Mouse (Mus musculus): Measurements from ENCODE around the gene Mepe. TPM values are rescaled to one million over a fixed set of nuclear protein-coding genes. Genes with fewer than 3 reads are reported as not detected.

The Mepe gene
- polyA plus RNA-seq (2012; rRNA removed), result 0.06 TPM in 1 of 2 replicates, not detected in the other

DNA sequence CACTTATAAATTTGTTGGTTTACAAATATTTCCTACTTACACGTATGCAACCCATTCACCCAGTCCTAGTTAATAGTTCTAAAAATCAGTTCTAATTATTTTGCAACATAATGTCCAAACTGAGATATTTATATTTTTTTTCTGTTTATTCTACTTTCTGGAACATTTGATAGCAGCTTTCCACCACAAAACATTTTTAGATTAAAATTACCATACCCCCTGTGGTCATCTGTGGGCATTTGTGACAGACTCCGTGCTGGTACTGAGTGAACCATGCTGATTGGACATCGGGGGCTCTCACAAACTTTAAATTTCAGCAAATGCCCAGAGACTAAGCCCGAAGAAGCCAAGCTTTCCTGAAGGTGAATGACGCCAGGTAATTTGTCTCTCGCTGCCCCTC is at the start of gene Mepe:
TSS of gene Mepe (plus strand) at position 301 of the 400 bp plus-strand sequence.
- Histone ChIP-seq H3K36me3 (ENCODE audit: control insufficient read depth, insufficient read depth, low read length) (no peaks in the 10 kb centered on the region), H3K4me1 (ENCODE audit: control insufficient read depth, insufficient read depth, low read length) (no peaks in the 10 kb centered on the region), H3K27ac (ENCODE audit: control insufficient read depth, insufficient read depth, low read depth, low read length) (no peak within 1 kb of the TSS), H3K27me3 (ENCODE audit: control insufficient read depth, insufficient read depth, low read length) (no peaks in the 10 kb centered on the region), H3K4me3 (ENCODE audit: control insufficient read depth, low read depth, low read length) (no peak within 1 kb of the TSS)
- TF ChIP-seq CTCF (IDR thresholded peaks at IDR 0.05; ENCODE audit: control insufficient read depth, insufficient read depth, insufficient replicate concordance, low read depth, low read length) (no peak), POLR2A (IDR thresholded peaks at IDR 0.05; ENCODE audit: control insufficient read depth, low read depth, low read length) (no peak)

DNA sequence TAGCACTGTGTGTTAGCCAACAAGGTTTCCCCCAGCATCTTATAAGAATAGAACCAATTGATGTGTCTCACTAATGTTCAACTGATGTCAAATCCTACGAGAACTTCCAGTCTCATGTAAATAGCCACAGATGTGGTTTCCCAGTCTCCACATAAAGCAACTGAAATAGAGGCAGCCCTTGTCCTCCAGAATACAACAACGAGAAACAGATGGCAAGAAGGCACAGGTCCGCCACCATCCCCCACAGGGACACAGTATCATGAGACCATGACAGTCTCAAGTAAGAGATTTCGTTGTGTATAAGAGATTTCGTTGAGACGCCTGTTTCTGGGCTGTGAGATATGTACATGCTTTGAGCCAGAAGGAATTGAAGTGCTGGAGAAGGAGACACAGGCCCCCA is 30.9 kb upstream of the Mepe start:
- Histone ChIP-seq H3K36me3 (ENCODE audit: control insufficient read depth, insufficient read depth, low read length) (no peaks in the 10 kb centered on the region), H3K27me3 (ENCODE audit: control insufficient read depth, insufficient read depth, low read length) (no peaks in the 10 kb centered on the region), H3K27ac (ENCODE audit: control insufficient read depth, insufficient read depth, low read depth, low read length) (no peak overlapping the region), H3K4me1 (ENCODE audit: control insufficient read depth, insufficient read depth, low read length) (peaks cover 6% of the 10 kb centered on the region), H3K4me3 (ENCODE audit: control insufficient read depth, low read depth, low read length) (no peak overlapping the region)
- TF ChIP-seq POLR2A (IDR thresholded peaks at IDR 0.05; ENCODE audit: control insufficient read depth, low read depth, low read length) (no peak), CTCF (IDR thresholded peaks at IDR 0.05; ENCODE audit: control insufficient read depth, insufficient read depth, insufficient replicate concordance, low read depth, low read length) (no peak)

DNA sequence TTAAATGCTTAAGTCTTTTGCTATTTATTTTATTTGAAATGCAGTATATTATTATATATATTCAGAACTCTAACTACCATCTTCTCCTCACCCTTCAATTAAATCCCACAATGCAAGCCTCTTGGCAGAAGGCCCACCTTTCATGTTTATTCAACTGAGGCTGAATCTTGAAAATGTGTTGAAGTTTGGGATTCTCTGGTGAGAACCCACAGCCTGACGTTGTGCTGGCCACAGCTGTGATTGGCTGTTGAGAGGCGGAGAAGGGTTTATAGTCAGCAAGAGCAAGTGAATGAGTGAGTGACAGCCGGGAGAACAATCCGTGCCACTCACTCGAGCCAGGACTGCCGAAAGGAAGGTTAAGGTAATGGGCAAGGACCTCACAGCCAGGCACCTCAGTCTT is 26.1 kb upstream of the Mepe start, which contains the start of gene Ibsp:
TSS of gene Ibsp (plus strand) at position 178 of the 400 bp plus-strand sequence.
- no peaks in the 10 kb centered on the region for H3K27me3 ChIP-seq (ENCODE audit: control insufficient read depth, insufficient read depth, low read length)
- no peak within 1 kb of the TSS for H3K4me3 ChIP-seq (ENCODE audit: control insufficient read depth, low read depth, low read length)
- no peak within 1 kb of the TSS for H3K27ac ChIP-seq (ENCODE audit: control insufficient read depth, insufficient read depth, low read depth, low read length)
- TF ChIP-seq POLR2A (IDR thresholded peaks at IDR 0.05; ENCODE audit: control insufficient read depth, low read depth, low read length) (no peak), CTCF (IDR thresholded peaks at IDR 0.05; ENCODE audit: control insufficient read depth, insufficient read depth, insufficient replicate concordance, low read depth, low read length) (no peak)
- H3K36me3 ChIP-seq (ENCODE audit: control insufficient read depth, insufficient read depth, low read length), result no peaks in the 10 kb centered on the region
- H3K4me1 ChIP-seq (ENCODE audit: control insufficient read depth, insufficient read depth, low read length), result no peaks in the 10 kb centered on the region

DNA sequence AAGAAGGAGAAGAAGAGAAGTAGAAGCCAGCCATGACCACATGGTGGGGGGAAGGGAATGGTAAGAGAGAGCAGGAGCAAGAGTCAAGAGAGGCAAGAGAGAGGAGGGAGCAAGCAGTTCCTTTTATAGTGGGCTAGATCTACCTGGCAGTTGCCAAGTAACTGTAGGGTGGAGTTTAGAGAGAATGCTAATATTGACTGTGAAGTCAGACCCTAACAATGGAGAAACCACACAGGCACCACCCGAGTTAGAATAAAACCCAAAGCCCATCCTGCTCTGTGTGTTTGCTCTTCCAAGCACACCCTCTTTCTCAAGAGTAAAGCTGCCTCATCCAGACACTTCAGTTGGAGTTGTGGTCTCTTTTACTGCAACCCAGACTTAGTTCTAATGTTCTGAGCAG is 11.1 kb upstream of the Mepe start:
- peaks cover 4% of the 10 kb centered on the region for H3K4me1 ChIP-seq (ENCODE audit: control insufficient read depth, insufficient read depth, low read length)
- H3K27ac ChIP-seq (ENCODE audit: control insufficient read depth, insufficient read depth, low read depth, low read length), result no peak overlapping the region
- no peak overlapping the region for H3K4me3 ChIP-seq (ENCODE audit: control insufficient read depth, low read depth, low read length)
- TF ChIP-seq POLR2A (IDR thresholded peaks at IDR 0.05; ENCODE audit: control insufficient read depth, low read depth, low read length) (no peak), CTCF (IDR thresholded peaks at IDR 0.05; ENCODE audit: control insufficient read depth, insufficient read depth, insufficient replicate concordance, low read depth, low read length) (no peak)
- H3K36me3 ChIP-seq (ENCODE audit: control insufficient read depth, insufficient read depth, low read length), result no peaks in the 10 kb centered on the region
- no peaks in the 10 kb centered on the region for H3K27me3 ChIP-seq (ENCODE audit: control insufficient read depth, insufficient read depth, low read length)

- H3K27ac ChIP-seq (ENCODE audit: control insufficient read depth, insufficient read depth, low read depth, low read length), result no peak overlapping the region
- no peak overlapping the region for H3K4me3 ChIP-seq (ENCODE audit: control insufficient read depth, low read depth, low read length)
- no peak for TF ChIP-seq CTCF (IDR thresholded peaks at IDR 0.05; ENCODE audit: control insufficient read depth, insufficient read depth, insufficient replicate concordance, low read depth, low read length)
- TF ChIP-seq POLR2A (IDR thresholded peaks at IDR 0.05; ENCODE audit: control insufficient read depth, low read depth, low read length), result no peak
- H3K27me3 ChIP-seq (ENCODE audit: control insufficient read depth, insufficient read depth, low read length), result no peaks in the 10 kb centered on the region
- H3K36me3 ChIP-seq (ENCODE audit: control insufficient read depth, insufficient read depth, low read length), result no peaks in the 10 kb centered on the region
- H3K4me1 ChIP-seq (ENCODE audit: control insufficient read depth, insufficient read depth, low read length), result no peaks in the 10 kb centered on the region
These were observed 1.8 kb downstream of the Mepe start for GRCm38 (mm10) chr5:104326884-104327283.

GRCm38 (mm10) chr5:104327389-104327788 is 2.3 kb downstream of the Mepe start:
- no peak for TF ChIP-seq POLR2A (IDR thresholded peaks at IDR 0.05; ENCODE audit: control insufficient read depth, low read depth, low read length)
- no peak for TF ChIP-seq CTCF (IDR thresholded peaks at IDR 0.05; ENCODE audit: control insufficient read depth, insufficient read depth, insufficient replicate concordance, low read depth, low read length)
- no peak overlapping the region for H3K27ac ChIP-seq (ENCODE audit: control insufficient read depth, insufficient read depth, low read depth, low read length)
- H3K36me3 ChIP-seq (ENCODE audit: control insufficient read depth, insufficient read depth, low read length), result no peaks in the 10 kb centered on the region
- no peaks in the 10 kb centered on the region for H3K27me3 ChIP-seq (ENCODE audit: control insufficient read depth, insufficient read depth, low read length)
- no peak overlapping the region for H3K4me3 ChIP-seq (ENCODE audit: control insufficient read depth, low read depth, low read length)
- no peaks in the 10 kb centered on the region for H3K4me1 ChIP-seq (ENCODE audit: control insufficient read depth, insufficient read depth, low read length)

DNA sequence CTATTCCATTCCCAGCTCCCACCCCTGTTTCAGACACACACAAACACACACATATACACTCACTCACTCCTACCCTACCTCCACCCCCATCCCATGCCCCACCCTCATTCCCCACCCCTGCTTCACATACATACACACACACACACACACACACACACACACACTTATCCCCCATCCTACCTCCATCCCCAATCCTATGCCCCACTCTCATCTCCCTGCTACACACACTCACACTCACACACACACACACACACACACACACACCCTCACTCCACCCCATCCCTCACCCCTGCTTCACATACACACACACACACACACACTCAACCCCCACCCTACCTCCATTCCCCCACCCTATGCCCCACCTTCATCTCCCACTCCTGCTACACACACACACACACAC is 2.7 kb downstream of the Mepe start:
- no peak overlapping the region for H3K27ac ChIP-seq (ENCODE audit: control insufficient read depth, insufficient read depth, low read depth, low read length)
- no peaks in the 10 kb centered on the region for H3K27me3 ChIP-seq (ENCODE audit: control insufficient read depth, insufficient read depth, low read length)
- H3K36me3 ChIP-seq (ENCODE audit: control insufficient read depth, insufficient read depth, low read length), result no peaks in the 10 kb centered on the region
- no peak overlapping the region for H3K4me3 ChIP-seq (ENCODE audit: control insufficient read depth, low read depth, low read length)
- TF ChIP-seq POLR2A (IDR thresholded peaks at IDR 0.05; ENCODE audit: control insufficient read depth, low read depth, low read length) (no peak), CTCF (IDR thresholded peaks at IDR 0.05; ENCODE audit: control insufficient read depth, insufficient read depth, insufficient replicate concordance, low read depth, low read length) (no peak)
- no peaks in the 10 kb centered on the region for H3K4me1 ChIP-seq (ENCODE audit: control insufficient read depth, insufficient read depth, low read length)
